Mouse (Mus musculus) layer of hippocampus, adult 18-20 months (tissue): Measurements from ENCODE around the gene Vps53. TPM values are rescaled to one million over a fixed set of nuclear protein-coding genes. Genes with fewer than 3 reads are reported as not detected.

ENCODE experiments used
- DNase-seq, 2 experiments: peaks; one replicate each; pipeline ENCODE4 v3.0.0; 2022; ENCODE audit warnings: low spot score in 2 of 2
- total RNA-seq, 2 experiments: library from RNA; stranded (reverse); gene quantifications; 2 replicates each; pipeline ENCODE4 v1.2.3; 2021

Vps53 gene
- total RNA-seq, 2 experiments from 2014 or later = 100 to 106 TPM

GRCm38 (mm10) chr11:76060906-76061305, 118.5 kb downstream of the Vps53 start:
- DNase-seq = no peak

GRCm38 (mm10) chr11:76059971-76060370, 119.5 kb downstream of the Vps53 start:
- DNase-seq = no peak

GRCm38 (mm10) chr11:76056487-76056886, 123.0 kb downstream of the Vps53 start:
- DNase-seq = no peak

GRCm38 (mm10) chr11:76052496-76052895, 127.0 kb downstream of the Vps53 start:
- no peak for DNase-seq

DNA sequence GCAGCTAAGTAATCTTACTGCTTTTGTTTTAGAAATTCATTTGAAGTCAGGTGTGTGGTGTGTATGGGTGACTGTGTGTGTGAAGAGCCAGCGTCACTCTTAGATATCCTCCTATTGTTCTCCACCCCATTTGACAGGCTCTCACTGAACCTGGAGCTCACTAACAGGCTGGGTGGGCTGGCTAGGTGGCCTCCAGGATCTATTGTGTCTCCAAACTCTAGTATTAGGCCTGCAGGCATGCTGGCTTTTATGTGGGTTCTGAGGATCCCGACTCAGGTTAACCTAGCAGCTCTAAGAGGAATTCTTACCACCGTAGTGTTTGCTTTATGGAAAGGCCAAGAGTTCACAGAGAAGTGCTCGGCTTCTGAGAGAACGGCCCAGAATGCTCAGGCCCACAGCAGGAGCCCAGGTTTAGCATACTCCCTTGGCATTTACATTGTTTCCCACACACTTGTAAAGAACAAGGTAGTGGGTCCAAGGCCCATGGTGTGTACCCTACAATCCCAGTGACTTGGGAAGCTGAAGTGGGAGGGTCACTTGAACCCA, 128.4 kb downstream of the Vps53 start:
- DNase-seq = no peak

GRCm38 (mm10) chr11:76050509-76050908, 128.9 kb downstream of the Vps53 start:
- DNase-seq = no peak

GRCm38 (mm10) chr11:76045367-76045766, 134.1 kb downstream of the Vps53 start:
- DNase-seq = no peak

DNA sequence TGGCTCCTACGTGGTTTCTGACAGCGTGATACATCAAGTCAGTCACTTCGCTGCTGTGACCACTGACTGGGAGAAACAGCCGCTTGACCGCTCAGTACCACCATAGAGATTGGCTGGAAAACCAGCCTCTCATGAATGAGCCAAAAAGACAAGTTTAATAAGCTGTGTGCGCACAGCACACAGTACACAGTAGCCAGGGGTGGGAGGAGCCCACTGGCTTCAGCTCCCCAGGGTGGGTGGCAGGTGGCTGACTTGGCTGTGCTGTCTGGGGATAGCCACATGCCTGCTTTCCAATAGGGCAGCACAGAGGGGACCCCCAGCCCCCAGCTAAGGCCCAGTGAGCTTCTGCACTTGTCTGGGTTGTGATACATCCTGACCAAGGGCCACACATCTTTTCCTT, 135.0 kb downstream of the Vps53 start:
- DNase-seq = no peak

- DNase-seq = peak in 1 of 2 experiments; percentile 34
Measured at GRCm38 (mm10) chr11:76042882-76043281, 136.6 kb downstream of the Vps53 start.

- no peak for DNase-seq
Measured at GRCm38 (mm10) chr11:76042041-76042638, 137.3 kb downstream of the Vps53 start.

DNA sequence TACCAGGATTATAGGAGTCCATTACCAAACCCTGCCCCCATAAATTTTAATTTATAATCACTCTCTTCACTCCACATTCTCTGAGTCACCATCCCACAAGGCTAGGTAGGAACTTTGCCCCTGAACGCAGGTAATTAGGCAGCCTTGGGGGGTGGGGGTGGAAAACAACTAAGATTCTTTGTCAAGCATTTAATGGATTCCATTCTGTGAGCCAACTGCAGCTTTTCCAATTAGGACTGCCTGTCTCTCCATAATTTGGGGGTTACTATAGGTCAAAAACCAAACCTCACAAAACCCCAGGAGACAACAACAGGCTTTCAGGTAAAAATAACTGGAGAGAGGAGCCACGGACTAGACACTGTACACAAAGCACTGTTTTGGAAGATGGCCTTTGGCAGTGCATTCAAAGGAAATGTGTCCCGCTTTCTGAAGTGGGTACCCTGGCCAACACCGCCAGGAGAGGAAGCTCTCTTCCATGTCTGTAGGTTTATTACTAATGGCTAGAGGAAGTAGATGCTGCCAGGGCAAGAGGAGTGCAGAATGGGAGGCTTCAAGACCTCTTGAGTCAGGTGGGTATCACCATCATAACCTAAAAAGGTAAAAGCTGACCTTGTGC, 138.6 kb downstream of the Vps53 start:
- DNase-seq = no peak

- no peak for DNase-seq
Measured at GRCm38 (mm10) chr11:76040106-76040505, 139.3 kb downstream of the Vps53 start.

GRCm38 (mm10) chr11:76039271-76040053, 140.0 kb downstream of the Vps53 start:
- DNase-seq = no peak

DNA sequence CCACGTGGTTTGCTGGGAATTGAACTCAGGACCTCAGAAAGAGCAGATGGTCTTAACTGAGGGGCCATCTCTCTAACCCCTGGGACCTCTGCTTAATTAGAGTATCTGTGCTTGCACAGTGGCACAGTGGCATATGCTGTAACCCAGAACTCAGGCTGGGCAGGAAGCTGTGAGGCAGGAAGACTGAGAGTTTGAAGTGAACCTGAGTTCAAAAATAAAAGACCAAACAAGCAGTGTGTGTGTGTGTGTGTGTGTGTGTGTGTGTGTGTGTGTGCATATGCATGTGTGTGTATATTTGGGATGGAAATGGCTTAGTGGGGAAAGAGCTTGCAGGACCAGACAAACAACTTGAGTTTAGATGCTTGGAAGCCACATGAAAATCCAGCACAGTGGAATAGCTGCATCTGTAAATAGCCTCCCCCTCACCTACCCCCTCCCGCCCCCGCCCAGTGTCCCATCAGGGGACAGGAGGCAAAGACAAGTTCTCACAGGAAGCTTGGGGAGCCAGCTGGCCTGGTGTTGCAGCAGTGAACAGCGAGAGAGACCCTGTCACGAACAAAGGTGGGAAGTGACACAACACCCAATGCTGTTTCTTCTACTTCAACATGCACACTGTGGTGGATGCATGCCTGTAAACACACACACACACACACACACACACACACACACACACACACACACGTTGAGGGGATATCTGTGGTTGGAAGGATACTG, 141.7 kb downstream of the Vps53 start:
- DNase-seq = no peak

GRCm38 (mm10) chr11:76035182-76035581, 144.3 kb downstream of the Vps53 start:
- DNase-seq = no peak

DNA sequence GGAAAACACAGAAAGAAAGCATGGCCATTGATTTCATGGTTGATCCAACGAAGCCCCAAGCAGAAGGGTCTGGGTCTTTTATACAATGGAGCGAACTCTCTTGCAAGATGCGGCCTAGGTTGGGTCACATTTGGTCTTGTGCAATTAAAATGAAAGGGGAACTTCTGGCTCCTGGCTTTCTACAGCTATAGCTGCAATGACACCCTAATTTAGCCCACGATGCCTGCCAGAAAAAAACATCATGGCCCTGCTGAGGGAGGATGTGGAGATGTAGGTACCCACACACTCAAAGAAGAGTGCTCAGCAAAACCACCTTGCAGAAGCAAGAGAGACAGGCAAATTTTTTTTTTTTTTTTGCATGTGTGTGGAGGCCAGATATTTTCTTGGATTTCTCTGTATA, 145.6 kb downstream of the Vps53 start:
- DNase-seq = no peak

DNA sequence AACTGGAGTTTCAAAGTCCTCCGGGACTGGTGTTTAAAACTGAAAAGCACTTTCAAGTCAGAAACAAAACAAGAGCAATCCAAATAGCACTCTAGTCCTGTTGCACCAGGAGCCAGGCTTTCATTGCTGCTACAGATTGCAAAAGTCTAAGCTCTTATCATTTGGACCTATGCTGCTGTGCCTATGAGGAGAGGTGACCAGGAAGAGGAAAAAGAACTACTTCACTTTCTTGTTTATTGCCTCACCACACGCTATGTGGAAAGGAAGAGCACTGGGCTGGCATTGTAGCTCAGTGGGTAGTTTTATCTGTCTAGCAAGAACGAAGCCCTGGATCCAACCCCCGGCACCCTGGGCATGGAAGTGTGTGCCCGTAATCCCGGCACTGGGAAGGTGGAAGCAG, 146.1 kb downstream of the Vps53 start:
- no peak for DNase-seq

- DNase-seq = no peak
Measured at GRCm38 (mm10) chr11:76028072-76028465, 151.4 kb downstream of the Vps53 start.

DNA sequence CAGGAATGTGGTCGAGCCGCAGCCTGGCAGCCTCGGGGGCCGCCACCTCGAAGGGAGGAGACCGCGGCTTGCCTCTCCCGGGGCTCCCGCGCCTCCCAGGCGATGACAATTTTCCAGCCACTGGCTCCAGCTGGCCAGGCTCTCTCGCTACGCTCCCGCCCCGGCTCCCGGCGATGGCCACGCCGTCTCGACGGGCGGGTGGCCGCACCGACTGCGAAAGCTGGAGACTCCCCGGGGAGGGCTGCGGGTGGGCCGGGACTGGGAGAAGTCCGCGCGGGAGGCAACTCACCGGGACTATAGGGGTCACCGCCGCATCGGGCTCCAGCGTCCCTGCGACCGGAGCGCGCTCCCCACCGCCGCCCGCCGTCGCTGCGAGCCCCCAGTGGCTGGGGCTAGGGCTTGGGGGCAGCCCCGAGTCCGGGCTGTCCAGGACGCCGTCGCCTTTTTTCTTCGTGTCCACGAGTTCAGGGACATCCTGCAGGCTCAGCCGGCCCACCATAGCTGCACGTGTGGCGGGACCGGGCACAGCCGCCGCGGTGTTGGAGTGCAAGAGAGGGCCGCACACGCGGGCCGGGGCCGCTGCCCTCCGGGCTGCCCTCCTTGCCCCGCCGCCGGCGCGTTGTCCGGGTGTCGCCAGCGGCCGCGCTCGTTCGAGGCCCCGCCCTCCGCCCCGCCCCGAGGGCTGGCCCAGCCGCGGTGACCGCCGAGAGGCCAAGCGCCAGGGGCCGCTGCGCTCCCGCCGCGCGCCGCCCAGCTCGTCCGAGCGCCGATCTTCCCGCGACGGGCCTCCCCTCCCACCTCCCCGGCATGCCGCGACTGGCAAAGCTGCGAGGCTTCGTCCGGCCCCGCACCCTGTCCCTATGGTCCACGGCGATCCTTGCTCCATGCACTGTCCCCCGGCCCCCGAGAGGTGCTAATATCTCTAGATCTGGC, 152.0 kb downstream of the Vps53 start, which contains the start of gene Rflnb:
Gene Rflnb (minus strand): TSS at position 644 of the 933 bp plus-strand sequence.
- DNase-seq = peak; percentile 50 to 58

DNA sequence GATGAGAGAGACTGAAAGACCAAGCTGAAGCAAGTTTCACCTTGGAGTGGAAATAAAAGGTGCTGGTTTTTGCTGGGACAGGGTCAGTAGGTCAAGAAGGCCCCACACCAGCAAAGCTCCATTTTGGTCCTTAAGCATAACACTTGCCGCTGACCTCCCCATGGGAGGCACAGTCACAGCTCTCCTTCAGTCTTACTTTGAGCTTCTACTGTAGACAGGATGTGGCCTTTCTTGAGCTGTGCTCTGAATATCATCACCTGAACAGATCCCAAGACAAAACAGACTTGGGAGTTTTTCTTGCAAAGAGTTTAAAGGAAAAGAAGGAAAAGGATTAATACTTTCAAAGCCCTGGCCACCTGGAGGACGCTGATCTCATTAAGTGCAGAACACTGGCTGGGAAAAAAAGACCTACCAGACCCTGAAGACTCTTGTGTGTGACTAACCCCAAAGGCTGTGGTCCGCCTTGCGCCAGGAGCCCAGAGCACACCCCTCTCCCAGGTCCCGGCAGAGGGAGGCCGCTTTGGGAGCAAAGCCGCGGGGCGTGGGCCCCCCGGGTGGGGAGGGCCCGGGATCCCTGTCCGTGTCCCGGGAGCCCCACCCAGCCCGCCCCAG, 152.8 kb downstream of the Vps53 start:
- DNase-seq = no peak
